Mouse (Mus musculus) C2C12 (cell line): ENCODE measurements at regions not wholly inside any gene's neighbourhood (a gene's known extent, or its start where the extent isn't known, plus 50 kb on each side); places are given as distances from the start of the nearest gene placed in this dataset.

ENCODE experiments used
- H3K27me3 ChIP-seq: one replicate; pipeline ENCODE4 v1.6.1; 2011; ENCODE audit not compliant: control insufficient read depth, insufficient read depth, insufficient read length
- H3K36me3 ChIP-seq: one replicate; pipeline ENCODE4 v1.6.1; 2011; ENCODE audit not compliant: control insufficient read depth, insufficient read depth
- H3K4me3 ChIP-seq: one replicate; pipeline ENCODE4 v1.5.1; 2011; ENCODE audit warnings: mild to moderate bottlenecking, control low read depth; ENCODE audit not compliant: poor library complexity, insufficient read depth, severe bottlenecking
- H3K79me2 ChIP-seq: one replicate; pipeline ENCODE4 v1.6.1; 2011; ENCODE audit not compliant: control insufficient read depth, insufficient read depth
- H3K79me3 ChIP-seq: one replicate; pipeline ENCODE4 v1.6.1; 2011; ENCODE audit warnings: low read depth, control low read depth
- H3ac ChIP-seq: one replicate; pipeline ENCODE3; 2011; ENCODE audit warnings: low read depth; ENCODE audit not compliant: control insufficient read depth, insufficient read length
- CEBPB ChIP-seq: IDR thresholded peaks from one replicate; pipeline ENCODE4 v1.6.1; 2011; ENCODE audit warnings: low read depth, mild to moderate bottlenecking, control low read depth, moderate library complexity
- CTCF ChIP-seq: IDR thresholded peaks from one replicate; pipeline ENCODE4 v1.5.1; 2011; ENCODE audit not compliant: control insufficient read depth, insufficient read depth, insufficient read length
- FOSL1 ChIP-seq: IDR thresholded peaks from one replicate; pipeline ENCODE4 v1.8.0; 2011; ENCODE audit warnings: mild to moderate bottlenecking, low read length; ENCODE audit not compliant: poor library complexity, insufficient read depth, severe bottlenecking
- MAX ChIP-seq: IDR thresholded peaks from one replicate; pipeline ENCODE4 v1.6.1; 2011; ENCODE audit warnings: mild to moderate bottlenecking, control low read depth
- MYOD1 ChIP-seq: IDR thresholded peaks from one replicate; pipeline ENCODE4 v1.6.1; 2011; ENCODE audit warnings: low read depth; ENCODE audit not compliant: control insufficient read depth, insufficient read length
- MYOG ChIP-seq: IDR thresholded peaks from one replicate; pipeline ENCODE4 v1.6.1; 2011; ENCODE audit not compliant: control insufficient read depth, insufficient read length; ENCODE audit errors: extremely low read depth
- USF1 ChIP-seq: IDR thresholded peaks from one replicate; pipeline ENCODE4 v1.6.1; 2011; ENCODE audit warnings: low read depth, mild to moderate bottlenecking, control low read depth, moderate library complexity

- Histone ChIP-seq H3K4me3 (no peak overlapping the region), H3ac (no peak overlapping the region), H3K36me3 (no peaks in the 10 kb centered on the region), H3K79me2 (no peaks in the 10 kb centered on the region), H3K79me3 (no peaks in the 10 kb centered on the region), H3K27me3 (no peaks in the 10 kb centered on the region)
- TF ChIP-seq MYOD1 = no peak
- TF ChIP-seq MYOG = no peak
- no peak for TF ChIP-seq CEBPB
- no peak for TF ChIP-seq FOSL1
- no peak for TF ChIP-seq CTCF
- TF ChIP-seq MAX = no peak
- TF ChIP-seq USF1 = no peak
Observed at GRCm38 (mm10) chr13:115347022-115347398, 245.2 kb upstream of the Itga1 start.

- Histone ChIP-seq H3K79me3 (no peaks in the 10 kb centered on the region), H3K79me2 (no peaks in the 10 kb centered on the region), H3K4me3 (no peak overlapping the region), H3K27me3 (no peaks in the 10 kb centered on the region), H3ac (no peak overlapping the region), H3K36me3 (no peaks in the 10 kb centered on the region)
- no peak for TF ChIP-seq USF1
- no peak for TF ChIP-seq CTCF
- TF ChIP-seq FOSL1 = no peak
- TF ChIP-seq CEBPB = no peak
- no peak for TF ChIP-seq MAX
- TF ChIP-seq MYOD1 = no peak
Observed at GRCm38 (mm10) chr13:115346115-115347021, 244.6 kb upstream of the Itga1 start.

DNA sequence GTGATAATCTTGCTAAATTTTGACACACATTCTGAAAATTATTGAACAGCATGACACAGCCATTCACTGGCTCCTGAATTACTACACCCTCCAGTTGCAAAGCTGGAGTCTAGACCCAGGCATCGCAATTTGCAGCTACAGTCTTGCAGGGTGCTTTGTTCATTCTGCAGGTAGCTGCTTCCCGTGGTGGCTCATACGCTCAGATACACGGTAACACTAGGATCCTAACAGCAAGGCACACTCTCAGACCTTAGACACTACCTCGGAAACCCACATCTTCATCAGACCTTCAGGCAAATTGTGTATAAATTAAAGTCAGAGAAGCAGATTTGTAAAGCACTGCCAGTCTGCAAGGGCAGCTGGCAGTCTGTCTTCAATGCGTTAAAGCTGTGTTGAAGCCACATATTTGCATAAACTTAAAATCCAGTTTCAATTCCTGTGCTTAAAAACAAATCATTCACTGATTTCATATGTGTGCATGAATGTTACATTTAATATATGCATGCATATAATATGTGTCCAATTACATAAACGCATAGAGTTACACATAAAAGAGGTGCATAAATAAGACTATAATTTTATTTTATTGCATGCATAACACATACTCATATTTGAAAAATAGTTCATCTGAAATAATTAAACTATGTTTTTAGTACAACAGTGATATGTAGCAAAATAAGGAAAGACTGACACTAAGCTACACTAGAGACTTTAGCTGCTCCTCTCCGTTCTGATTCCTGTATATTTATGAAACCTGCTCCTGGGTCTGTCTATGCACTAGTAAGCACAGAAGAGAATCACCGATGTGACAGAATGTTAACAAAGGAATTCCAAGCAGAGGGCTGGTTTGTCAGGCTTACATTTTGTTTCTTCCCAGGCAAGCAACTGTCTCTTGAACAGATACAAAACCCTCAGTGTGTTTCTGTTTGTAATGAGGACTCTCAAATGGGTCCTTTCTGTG lies 227.5 kb upstream of the Itga1 start:
- Histone ChIP-seq H3K79me3 (no peaks in the 10 kb centered on the region), H3K36me3 (no peaks in the 10 kb centered on the region), H3ac (no peak overlapping the region), H3K79me2 (no peaks in the 10 kb centered on the region), H3K4me3 (no peak overlapping the region), H3K27me3 (no peaks in the 10 kb centered on the region)
- TF ChIP-seq CEBPB (no peak), CTCF (no peak), FOSL1 (no peak), MYOD1 (no peak), USF1 (no peak), MYOG (no peak), MAX (no peak)

DNA sequence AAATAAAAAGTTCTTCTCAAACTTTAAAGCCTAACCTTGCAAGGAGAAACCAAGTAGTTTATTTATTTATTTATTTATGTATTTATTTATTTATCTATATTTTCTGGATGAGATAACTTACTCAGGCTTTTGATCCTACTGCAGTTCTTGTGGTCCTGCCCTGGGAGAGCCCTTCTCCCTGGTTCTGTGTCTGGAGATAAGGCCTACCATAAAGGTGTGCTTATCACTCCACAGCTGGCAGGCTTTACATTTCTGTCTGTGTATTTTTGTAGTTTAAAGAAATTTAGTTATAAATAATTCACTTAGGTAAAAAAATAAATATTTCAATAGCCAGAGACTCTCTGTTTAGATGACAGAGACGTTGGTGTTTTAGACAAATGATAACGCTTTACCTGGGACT lies 224.5 kb upstream of the Itga1 start:
- no peaks in the 10 kb centered on the region for H3K79me3 ChIP-seq
- H3K79me2 ChIP-seq = no peaks in the 10 kb centered on the region
- H3K4me3 ChIP-seq = no peak overlapping the region
- H3K27me3 ChIP-seq = no peaks in the 10 kb centered on the region
- TF ChIP-seq FOSL1 = no peak
- no peak for TF ChIP-seq MYOG
- no peak for TF ChIP-seq CTCF
- no peak for TF ChIP-seq MYOD1
- no peak for TF ChIP-seq MAX
- no peak for TF ChIP-seq CEBPB
- no peak for TF ChIP-seq USF1
- H3K36me3 ChIP-seq = no peaks in the 10 kb centered on the region
- H3ac ChIP-seq = no peak overlapping the region

GRCm38 (mm10) chr13:115316681-115317080 lies 214.9 kb upstream of the Itga1 start:
- Histone ChIP-seq H3ac (no peak overlapping the region), H3K79me3 (no peaks in the 10 kb centered on the region), H3K27me3 (no peaks in the 10 kb centered on the region), H3K79me2 (no peaks in the 10 kb centered on the region), H3K4me3 (no peak overlapping the region), H3K36me3 (no peaks in the 10 kb centered on the region)
- TF ChIP-seq MAX (no peak), CTCF (no peak), MYOG (no peak), USF1 (no peak), FOSL1 (no peak)
